Mouse (Mus musculus) liver, adult 2 months (tissue): ENCODE results near the gene 2310034G01Rik. TPM values are rescaled to one million over a fixed set of nuclear protein-coding genes. Genes with fewer than 3 reads are reported as not detected.

Experiments
- DNase-seq: peaks from one replicate; pipeline ENCODE4 v3.0.0-alpha.2; 2011; ENCODE audit warnings: low read depth, low spot score; ENCODE audit errors: extremely low read depth
- H3K27ac ChIP-seq: fragments of 200-500 bp; replicated peaks from 2 replicates; pipeline ENCODE4 v1.5.1; 2012; ENCODE audit warnings: low read depth, mild to moderate bottlenecking, control low read depth, inconsistent platforms, low read length; ENCODE audit not compliant: insufficient read depth
- H3K27me3 ChIP-seq: fragments of 200-500 bp; 2 replicates; pipeline ENCODE4 v1.6.1; 2012; ENCODE audit warnings: mild to moderate bottlenecking, moderate library complexity, low read length, inconsistent platforms; ENCODE audit not compliant: control insufficient read depth, insufficient read depth
- H3K36me3 ChIP-seq: fragments of 200-500 bp; 2 replicates; pipeline ENCODE4 v1.6.1; 2012; ENCODE audit warnings: low read length, inconsistent platforms; ENCODE audit not compliant: control insufficient read depth, insufficient read depth
- H3K4me1 ChIP-seq: fragments of 200-500 bp; 2 replicates; pipeline ENCODE4 v1.6.1; 2011; ENCODE audit warnings: low read length; ENCODE audit not compliant: control insufficient read depth, insufficient read depth
- H3K4me3 ChIP-seq: fragments of 200-500 bp; 2 replicates; pipeline ENCODE4 v1.5.1; 2011; ENCODE audit warnings: low read depth, mild to moderate bottlenecking, control low read depth, low read length, moderate library complexity; ENCODE audit not compliant: insufficient read depth
- H3K79me2 ChIP-seq: fragments of 200-500 bp; 2 replicates; pipeline ENCODE4 v1.6.1; 2012; ENCODE audit warnings: inconsistent platforms, mild to moderate bottlenecking, low read length, moderate library complexity; ENCODE audit not compliant: control insufficient read depth, insufficient read depth
- H3K9ac ChIP-seq: fragments of 200-500 bp; 2 replicates; pipeline ENCODE4 v1.6.1; 2012; ENCODE audit warnings: low read depth, mild to moderate bottlenecking, control low read depth, inconsistent platforms, low read length
- CTCF ChIP-seq: fragments of 200-500 bp; IDR thresholded peaks from 2 replicates; pipeline ENCODE4 v1.5.1; 2011; ENCODE audit warnings: low read depth, low read length, control low read depth
- POLR2A ChIP-seq: fragments of 200-500 bp; IDR thresholded peaks from 2 replicates; pipeline ENCODE4 v1.6.1; 2011; ENCODE audit warnings: low read length, control low read depth; ENCODE audit not compliant: insufficient read depth; ENCODE audit errors: extremely low read depth
- WGBS: fragments of 180-500 bp; shearing (Covaris S2); methylation state at CpG from one replicate; pipeline ENCODE4 v1.1.7; 2018; 5-methylcytosine and 5-hydroxymethylcytosine counted together
- polyA plus RNA-seq: library from polyadenylated mRNA; depleted of rRNA; stranded (reverse); fragments of >200 nt; gene quantifications from 2 replicates; pipeline ENCODE4 v1.2.3, GENCODE M21; 2012; rRNA removed
- total RNA-seq: library from RNA; depleted of rRNA; stranded (reverse); fragments of >200 nt; gene quantifications from 2 replicates; pipeline ENCODE4 v1.2.3, GENCODE M21; 2014; rRNA removed

The 2310034G01Rik gene
- total and polyA plus RNA-seq, 2 experiments, result 0.09 to 0.10 TPM

GRCm38 (mm10) chr19:46300294-46301045, 49.6 kb downstream of the 2310034G01Rik start:
- 41% methylated on average over 8 of the region's 8 CpGs for WGBS
- DNase-seq, result no peak
- H3K79me2 ChIP-seq, result no peaks in the 10 kb centered on the region

More at GRCm38 (mm10) chr19:46300294-46301045, 49.6 kb downstream of the 2310034G01Rik start:
- Histone ChIP-seq H3K27ac (no peak overlapping the region), H3K4me1 (no peaks in the 10 kb centered on the region), H3K27me3 (peaks cover 3% of the 10 kb centered on the region; the same call in 1 of the 2 replicates), H3K36me3 (no peaks in the 10 kb centered on the region), H3K9ac (no peak overlapping the region), H3K4me3 (no peak overlapping the region)
- no peak for TF ChIP-seq CTCF
- TF ChIP-seq POLR2A, result no peak

Other genes with a start within 250 kb of the 2310034G01Rik start
- 0.67 and 9.8 TPM in 2 replicates for gene Elovl3, start 218.4 kb downstream of the 2310034G01Rik start, total RNA-seq
- 2.6 and 3.7 TPM in 2 replicates for gene Elovl3, start 218.4 kb downstream of the 2310034G01Rik start, polyA plus RNA-seq
- gene Pitx3, start 202.0 kb downstream of the 2310034G01Rik start, total RNA-seq, result not detected in 2 replicates
- not detected in 2 replicates for gene Pitx3, start 202.0 kb downstream of the 2310034G01Rik start, polyA plus RNA-seq
- gene Gbf1, start 197.8 kb downstream of the 2310034G01Rik start, total RNA-seq, result 25.0 and 25.7 TPM in 2 replicates
- 49.3 and 58.1 TPM in 2 replicates for gene Gbf1, start 197.8 kb downstream of the 2310034G01Rik start, polyA plus RNA-seq
- 3.7 and 4.7 TPM in 2 replicates for gene Nfkb2, start 46.0 kb downstream of the 2310034G01Rik start, total RNA-seq
- gene Nfkb2, start 46.0 kb downstream of the 2310034G01Rik start, polyA plus RNA-seq, result 8.1 and 9.3 TPM in 2 replicates
- 0.27 and 0.46 TPM in 2 replicates for gene Psd, start 23.1 kb downstream of the 2310034G01Rik start, total RNA-seq
- 0.57 and 0.71 TPM in 2 replicates for gene Psd, start 23.1 kb downstream of the 2310034G01Rik start, polyA plus RNA-seq
- 6.2 and 6.4 TPM in 2 replicates for gene Fbxl15, start 22.1 kb downstream of the 2310034G01Rik start, total RNA-seq
- gene Fbxl15, start 22.1 kb downstream of the 2310034G01Rik start, polyA plus RNA-seq, result 15.1 and 22.6 TPM in 2 replicates
- 19.5 and 21.7 TPM in 2 replicates for gene Cuedc2, start 11.6 kb downstream of the 2310034G01Rik start, total RNA-seq
- 24.6 and 25.1 TPM in 2 replicates for gene Cuedc2, start 11.6 kb downstream of the 2310034G01Rik start, polyA plus RNA-seq
- 1.2 and 1.3 TPM in 2 replicates for gene Mfsd13a, start 9.2 kb downstream of the 2310034G01Rik start, total RNA-seq
- gene Mfsd13a, start 9.2 kb downstream of the 2310034G01Rik start, polyA plus RNA-seq, result 17.9 and 22.0 TPM in 2 replicates
- gene Actr1a, start 45.4 kb upstream of the 2310034G01Rik start, total RNA-seq, result 29.7 and 32.5 TPM in 2 replicates
- gene Actr1a, start 45.4 kb upstream of the 2310034G01Rik start, polyA plus RNA-seq, result 40.9 and 46.2 TPM in 2 replicates
- gene Sufu, start 46.6 kb upstream of the 2310034G01Rik start, total RNA-seq, result 1.1 and 2.3 TPM in 2 replicates
- 2.8 and 3.2 TPM in 2 replicates for gene Sufu, start 46.6 kb upstream of the 2310034G01Rik start, polyA plus RNA-seq
- gene Trim8, start 151.4 kb upstream of the 2310034G01Rik start, total RNA-seq, result 7.3 and 9.9 TPM in 2 replicates
- 17.7 and 20.0 TPM in 2 replicates for gene Trim8, start 151.4 kb upstream of the 2310034G01Rik start, polyA plus RNA-seq
- 21.9 and 25.1 TPM in 2 replicates for gene Arl3, start 222.9 kb upstream of the 2310034G01Rik start, total RNA-seq
- gene Arl3, start 222.9 kb upstream of the 2310034G01Rik start, polyA plus RNA-seq, result 8.7 and 12.7 TPM in 2 replicates
- gene Sfxn2, start 223.1 kb upstream of the 2310034G01Rik start, total RNA-seq, result 33.8 and 34.6 TPM in 2 replicates
- gene Sfxn2, start 223.1 kb upstream of the 2310034G01Rik start, polyA plus RNA-seq, result 13.9 and 15.1 TPM in 2 replicates
- gene Wbp1l, start 248.8 kb upstream of the 2310034G01Rik start, total RNA-seq, result 66.7 and 90.9 TPM in 2 replicates
- gene Wbp1l, start 248.8 kb upstream of the 2310034G01Rik start, polyA plus RNA-seq, result 140 and 169 TPM in 2 replicates